Mouse (Mus musculus) midbrain, embryonic 16.5 days (tissue): Measurements from ENCODE around the gene Myo6. TPM values are rescaled to one million over a fixed set of nuclear protein-coding genes. Genes with fewer than 3 reads are reported as not detected.

Experiments
- ATAC-seq: fragments of 200-750 bp; cut with Nextera tagmentation; 2 replicates; pipeline ENCODE4 v1.8.0; 2017; ENCODE audit warnings: moderate TSS enrichment
- H3K27ac ChIP-seq: fragments of 300-500 bp; sonication (generic); 2 replicates; pipeline ENCODE4 v1.5.1; 2014; ENCODE audit warnings: mild to moderate bottlenecking, low read length, mixed read lengths
- H3K27me3 ChIP-seq: fragments of 300-500 bp; sonication (generic); 2 replicates; pipeline ENCODE4 v1.6.1; 2014; ENCODE audit warnings: low read depth, low read length, mixed read lengths; ENCODE audit not compliant: control insufficient read depth, insufficient read depth
- H3K36me3 ChIP-seq: fragments of 300-500 bp; sonication (generic); 2 replicates; pipeline ENCODE4 v1.6.1; 2014; ENCODE audit warnings: mild to moderate bottlenecking, low read length, moderate library complexity, mixed read lengths; ENCODE audit not compliant: control insufficient read depth, insufficient read depth
- H3K4me1 ChIP-seq: fragments of 300-500 bp; sonication (generic); 2 replicates; pipeline ENCODE4 v1.6.1; 2014; ENCODE audit warnings: mild to moderate bottlenecking, low read length, mixed read lengths; ENCODE audit not compliant: control insufficient read depth, insufficient read depth
- H3K4me2 ChIP-seq: fragments of 300-500 bp; sonication (generic); 2 replicates; pipeline ENCODE4 v1.6.1; 2014; ENCODE audit warnings: mild to moderate bottlenecking, low read length, mixed read lengths
- H3K4me3 ChIP-seq: fragments of 300-500 bp; sonication (generic); 2 replicates; pipeline ENCODE4 v1.5.1; 2014; ENCODE audit warnings: low read depth, mild to moderate bottlenecking, low read length, moderate library complexity, mixed read lengths
- H3K9ac ChIP-seq: fragments of 300-500 bp; sonication (generic); 2 replicates; pipeline ENCODE4 v1.6.1; 2014; ENCODE audit warnings: low read depth, low read length, mixed read lengths
- H3K9me3 ChIP-seq: fragments of 300-500 bp; sonication (generic); replicated peaks from 2 replicates; pipeline ENCODE4 v1.6.1; 2014; ENCODE audit warnings: mild to moderate bottlenecking, low read length, mixed read lengths; ENCODE audit not compliant: control insufficient read depth, poor library complexity, severe bottlenecking
- WGBS: fragments of 180-500 bp; shearing (Covaris S2); extraction: QIAGEN DNeasy Blood & Tissue Kit; methylation state at CpG from one replicate; pipeline ENCODE4 v1.1.7; 2014; 5-methylcytosine and 5-hydroxymethylcytosine counted together
- polyA plus RNA-seq: library from polyadenylated mRNA; unstranded; fragments of >200 nt; fragmentation: Nextera tagmentation; extraction: Ambion mirVana; gene quantifications from 2 replicates; pipeline ENCODE4 v1.2.1, GENCODE M21; 2015

Myo6 gene
- 20.3 and 22.7 TPM in 2 replicates for polyA plus RNA-seq

DNA sequence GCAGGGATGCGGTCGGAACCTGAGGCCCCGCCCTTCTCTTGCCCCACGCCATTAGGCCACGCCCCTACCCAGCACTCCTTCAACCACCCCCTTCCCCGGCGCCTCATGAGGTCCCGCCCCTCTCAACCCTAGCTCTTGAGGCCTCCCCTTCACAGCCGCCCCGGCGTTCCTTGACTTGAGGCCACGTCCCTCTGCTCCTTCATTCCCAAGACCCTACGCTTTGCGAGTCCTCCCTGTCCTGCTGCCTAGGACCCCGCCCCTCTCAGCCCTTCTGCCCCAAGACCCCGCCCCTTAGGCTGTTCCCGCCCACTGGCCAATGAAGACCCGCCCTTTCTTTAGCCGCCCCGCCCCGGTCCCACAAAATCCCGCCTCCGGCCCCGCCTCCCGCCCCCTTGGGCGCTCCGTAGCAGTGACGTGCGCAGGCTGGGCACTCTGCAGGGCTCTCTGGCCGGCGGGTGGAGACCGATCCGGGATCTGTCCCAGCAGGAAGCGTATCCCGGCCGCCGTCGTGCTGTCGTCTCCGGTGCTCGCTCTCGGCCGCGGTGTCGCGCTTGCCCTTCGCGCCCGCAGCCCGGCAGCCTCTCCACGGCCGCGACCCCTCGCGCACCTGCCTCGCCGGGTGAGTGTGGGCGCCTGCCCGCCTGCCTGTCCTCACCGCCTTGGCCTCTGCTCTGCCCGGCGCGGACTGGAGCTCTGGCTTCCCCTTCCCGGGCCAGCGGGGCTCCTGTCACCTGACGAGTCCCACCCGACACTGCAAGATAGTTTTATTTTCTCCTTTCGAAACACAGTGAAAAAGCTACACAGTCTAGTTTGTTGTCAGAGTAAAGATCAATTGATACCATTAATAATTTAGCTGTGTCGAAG lies at the start of gene Myo6:
TSS of gene Myo6 (plus strand) at position 421 of the 864 bp plus-strand sequence.
- peak within 1 kb of the TSS; percentile 80 for H3K27ac ChIP-seq
- peak within 1 kb of the TSS; percentile 82 for H3K4me3 ChIP-seq
- H3K4me2 ChIP-seq = peak within 1 kb of the TSS; percentile 74
- ATAC-seq = peak; percentile 97
- H3K36me3 ChIP-seq = no peaks in the 10 kb centered on the region
- WGBS = under 1% methylated on average over 58 of the region's 69 CpGs
- H3K27me3 ChIP-seq = no peaks in the 10 kb centered on the region
- no peaks in the 10 kb centered on the region; the same call in 1 of the 2 replicates for H3K9me3 ChIP-seq
- peaks cover 5% of the 10 kb centered on the region; the same call in 1 of the 2 replicates for H3K4me1 ChIP-seq
- H3K9ac ChIP-seq = peak within 1 kb of the TSS; percentile 83

- no peak for ATAC-seq
- Histone ChIP-seq H3K4me2 (no peak overlapping the region), H3K9me3 (no peaks in the 10 kb centered on the region), H3K36me3 (peaks cover 14% of the 10 kb centered on the region), H3K4me1 (no peaks in the 10 kb centered on the region), H3K27ac (no peak overlapping the region), H3K27me3 (no peaks in the 10 kb centered on the region), H3K9ac (no peak overlapping the region), H3K4me3 (no peak overlapping the region)
- WGBS = 88% methylated on average over 10 of the region's 10 CpGs
These were observed 18.7 kb upstream of the Myo6 start for GRCm38 (mm10) chr9:80145992-80146587.

- no peak overlapping the region for H3K4me2 ChIP-seq
- no peak for ATAC-seq
- H3K4me3 ChIP-seq = no peak overlapping the region
- H3K4me1 ChIP-seq = no peaks in the 10 kb centered on the region
- H3K27ac ChIP-seq = no peak overlapping the region
- no peak overlapping the region for H3K9ac ChIP-seq
- no peaks in the 10 kb centered on the region for H3K9me3 ChIP-seq
- peaks cover 5% of the 10 kb centered on the region; the same call in 1 of the 2 replicates for H3K36me3 ChIP-seq
- WGBS = 91% methylated on average over 5 of the region's 5 CpGs
- no peaks in the 10 kb centered on the region for H3K27me3 ChIP-seq
These were observed 15.2 kb upstream of the Myo6 start for GRCm38 (mm10) chr9:80149594-80149993.

DNA sequence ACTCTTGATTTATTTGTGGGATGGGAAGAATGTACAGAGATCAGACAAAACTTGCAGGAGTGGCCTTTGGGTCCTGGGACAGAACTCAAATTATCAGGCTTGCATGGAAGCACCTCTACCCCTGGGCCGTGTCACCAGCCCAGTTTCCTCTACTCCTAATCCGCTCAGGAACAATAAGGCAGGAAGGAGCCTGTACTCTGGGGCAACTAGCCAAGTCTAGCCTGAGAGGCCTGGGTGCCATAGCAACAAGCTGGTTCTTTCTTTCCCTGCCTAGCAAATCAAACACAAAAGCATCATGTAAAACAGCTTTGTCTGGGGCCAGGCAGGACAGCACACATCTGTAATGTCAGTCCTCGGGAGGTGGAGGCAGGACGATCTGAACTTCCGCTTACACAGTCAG lies 9.6 kb upstream of the Myo6 start:
- 24% methylated on average over 5 of the region's 5 CpGs for WGBS
- Histone ChIP-seq H3K36me3 (peaks cover 5% of the 10 kb centered on the region; the same call in 1 of the 2 replicates), H3K4me3 (no peak overlapping the region), H3K4me2 (no peak overlapping the region), H3K27me3 (no peaks in the 10 kb centered on the region), H3K27ac (no peak overlapping the region), H3K9me3 (no peaks in the 10 kb centered on the region), H3K9ac (no peak overlapping the region), H3K4me1 (no peaks in the 10 kb centered on the region)
- peak; percentile 62 for ATAC-seq

DNA sequence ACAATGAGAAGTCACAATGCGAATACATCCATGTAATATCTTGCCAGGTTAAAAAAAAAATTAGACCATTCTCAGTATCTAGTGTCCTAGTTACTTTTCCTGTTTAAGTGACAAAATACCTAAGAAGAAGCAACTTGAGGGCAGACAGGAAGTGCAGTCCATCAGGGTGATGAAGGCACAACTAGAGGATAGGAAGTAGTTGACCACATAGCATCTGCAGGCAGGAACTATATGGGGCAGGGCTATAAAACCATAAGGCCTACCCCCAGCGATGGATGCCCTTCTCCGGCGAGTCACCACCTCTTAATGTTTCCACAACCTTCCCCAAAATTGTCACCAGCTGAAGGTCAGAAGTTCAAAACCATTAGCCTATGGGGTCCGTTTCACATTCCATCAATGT lies 8.1 kb upstream of the Myo6 start:
- WGBS = 89% methylated on average over 5 of the region's 5 CpGs

GRCm38 (mm10) chr9:80157840-80158465 lies 6.9 kb upstream of the Myo6 start:
- no peak for ATAC-seq
- Histone ChIP-seq H3K27me3 (no peaks in the 10 kb centered on the region), H3K9ac (no peak overlapping the region), H3K4me3 (no peak overlapping the region), H3K9me3 (no peaks in the 10 kb centered on the region; the same call in 1 of the 2 replicates), H3K4me1 (no peaks in the 10 kb centered on the region), H3K27ac (no peak overlapping the region), H3K36me3 (0 out of 2 replicates have a peak, but pooled peaks cover 2% of the 10 kb centered on the region), H3K4me2 (no peak overlapping the region)
- WGBS = 90% methylated on average over 12 of the region's 12 CpGs

More for the DNA sequence above, 8.1 kb upstream of the Myo6 start:
- Histone ChIP-seq H3K4me3 (no peak overlapping the region), H3K27me3 (no peaks in the 10 kb centered on the region), H3K4me1 (no peaks in the 10 kb centered on the region), H3K9ac (no peak overlapping the region), H3K36me3 (peaks cover 4% of the 10 kb centered on the region; the same call in 1 of the 2 replicates), H3K9me3 (no peaks in the 10 kb centered on the region), H3K4me2 (no peak overlapping the region), H3K27ac (no peak overlapping the region)
- no peak for ATAC-seq

- H3K9me3 ChIP-seq = no peaks in the 10 kb centered on the region; the same call in 1 of the 2 replicates
- WGBS = 84% methylated on average over 5 of the region's 5 CpGs
- no peak overlapping the region for H3K4me3 ChIP-seq
- ATAC-seq = no peak
- H3K9ac ChIP-seq = no peak overlapping the region
- no peak overlapping the region for H3K4me2 ChIP-seq
- no peaks in the 10 kb centered on the region for H3K36me3 ChIP-seq
- H3K4me1 ChIP-seq = peaks cover 2% of the 10 kb centered on the region; the same call in 1 of the 2 replicates
- H3K27me3 ChIP-seq = no peaks in the 10 kb centered on the region
- H3K27ac ChIP-seq = no peak overlapping the region
These were observed 5.9 kb upstream of the Myo6 start for GRCm38 (mm10) chr9:80158937-80159336.

DNA sequence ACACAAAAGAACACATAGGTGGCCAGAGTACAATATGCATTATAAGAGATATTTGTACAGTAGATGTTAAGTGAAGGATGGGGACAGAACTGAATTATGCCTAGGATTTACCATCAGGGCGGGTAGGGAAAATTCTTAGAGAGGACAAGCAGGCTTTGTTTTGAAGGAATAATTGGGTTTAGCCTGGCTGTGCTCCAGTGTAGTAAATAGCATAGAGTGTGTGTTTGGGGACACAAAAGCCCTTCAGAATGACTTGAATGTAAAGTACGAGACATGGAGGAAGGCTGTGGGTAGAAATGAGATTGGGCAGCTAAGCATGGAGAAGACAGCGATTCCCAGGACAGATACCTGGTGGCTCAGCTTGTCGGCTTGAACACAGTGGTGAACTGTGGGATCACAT lies 3.4 kb upstream of the Myo6 start:
- WGBS = 59% methylated on average over 4 of the region's 4 CpGs
- ATAC-seq = no peak
- Histone ChIP-seq H3K9me3 (no peaks in the 10 kb centered on the region; the same call in 1 of the 2 replicates), H3K9ac (no peak overlapping the region), H3K27ac (no peak overlapping the region), H3K4me2 (no peak overlapping the region), H3K4me3 (no peak overlapping the region), H3K27me3 (no peaks in the 10 kb centered on the region), H3K36me3 (no peaks in the 10 kb centered on the region), H3K4me1 (peaks cover 5% of the 10 kb centered on the region; the same call in 1 of the 2 replicates)
